Mouse (Mus musculus) limb, embryonic 15.5 days (tissue): ENCODE results near the gene Uckl1. TPM values are rescaled to one million over a fixed set of nuclear protein-coding genes. Genes with fewer than 3 reads are reported as not detected.

Experiments used
- ATAC-seq: fragments of 200-750 bp; cut with Nextera tagmentation; 2 replicates; pipeline ENCODE4 v1.8.0; 2017; ENCODE audit warnings: low read depth, moderate TSS enrichment; ENCODE audit not compliant: insufficient number of reproducible peaks, low FRiP score, low TSS enrichment
- H3K27ac ChIP-seq: fragments of 300-500 bp; sonication (generic); 2 replicates; pipeline ENCODE4 v1.5.1; 2015; ENCODE audit warnings: moderate library complexity, mild to moderate bottlenecking, inconsistent platforms
- H3K27me3 ChIP-seq: fragments of 300-500 bp; sonication (generic); 2 replicates; pipeline ENCODE4 v1.6.1; 2015; ENCODE audit warnings: inconsistent platforms
- H3K36me3 ChIP-seq: fragments of 300-500 bp; sonication (generic); 2 replicates; pipeline ENCODE4 v1.6.1; 2015; ENCODE audit warnings: inconsistent platforms
- H3K4me1 ChIP-seq: fragments of 300-500 bp; sonication (generic); 2 replicates; pipeline ENCODE4 v1.6.1; 2015; ENCODE audit warnings: inconsistent platforms
- H3K4me2 ChIP-seq: fragments of 300-500 bp; sonication (generic); 2 replicates; pipeline ENCODE4 v1.6.1; 2015; ENCODE audit warnings: mild to moderate bottlenecking, inconsistent platforms
- H3K4me3 ChIP-seq: fragments of 300-500 bp; sonication (generic); 2 replicates; pipeline ENCODE4 v1.5.1; 2015; ENCODE audit warnings: mild to moderate bottlenecking, inconsistent platforms
- H3K9ac ChIP-seq: fragments of 300-500 bp; sonication (generic); 2 replicates; pipeline ENCODE4 v1.6.1; 2015; ENCODE audit warnings: inconsistent platforms
- H3K9me3 ChIP-seq: fragments of 300-500 bp; sonication (generic); 2 replicates; pipeline ENCODE4 v1.6.1; 2016; ENCODE audit warnings: inconsistent platforms
- WGBS: fragments of 180-500 bp; shearing (Covaris S2); methylation state at CpG from one replicate; pipeline ENCODE4 v1.1.7; 2015; 5-methylcytosine and 5-hydroxymethylcytosine counted together
- polyA plus RNA-seq: library from polyadenylated mRNA; unstranded; fragments of >200 nt; fragmentation: Nextera tagmentation; extraction: Ambion mirVana; gene quantifications from 2 replicates; pipeline ENCODE4 v1.2.1, GENCODE M21; 2015

The Uckl1 gene
- 44.7 and 52.6 TPM in 2 replicates for polyA plus RNA-seq

GRCm38 (mm10) chr2:181584411-181584942 is at the start of gene Uckl1:
Gene Uckl1 (minus strand): TSS chr2:181584892.
- Histone ChIP-seq H3K27ac (no peak within 1 kb of the TSS), H3K4me2 (no peak within 1 kb of the TSS), H3K36me3 (peaks cover 60% of the 10 kb centered on the region), H3K4me3 (no peak within 1 kb of the TSS), H3K4me1 (peaks cover 10% of the 10 kb centered on the region), H3K27me3 (no peaks in the 10 kb centered on the region), H3K9ac (no peak within 1 kb of the TSS), H3K9me3 (no peaks in the 10 kb centered on the region)
- WGBS, result 87% methylated on average over 4 of the region's 4 CpGs
- no peak for ATAC-seq

- Histone ChIP-seq H3K9ac (no peak overlapping the region), H3K4me2 (no peak overlapping the region), H3K4me1 (no peaks in the 10 kb centered on the region), H3K36me3 (peaks cover 65% of the 10 kb centered on the region), H3K4me3 (no peak overlapping the region), H3K27me3 (no peaks in the 10 kb centered on the region), H3K9me3 (no peaks in the 10 kb centered on the region), H3K27ac (no peak overlapping the region)
- 91% methylated on average over 6 of the region's 6 CpGs for WGBS
- ATAC-seq, result no peak
These were observed 47.9 kb upstream of the Uckl1 start for GRCm38 (mm10) chr2:181632624-181633023.

- H3K27ac ChIP-seq, result no peak overlapping the region
- H3K4me2 ChIP-seq, result no peak overlapping the region
- no peak overlapping the region for H3K4me3 ChIP-seq
- no peaks in the 10 kb centered on the region for H3K4me1 ChIP-seq
- no peaks in the 10 kb centered on the region for H3K27me3 ChIP-seq
- peaks cover 49% of the 10 kb centered on the region for H3K36me3 ChIP-seq
- no peak overlapping the region for H3K9ac ChIP-seq
- no peak for ATAC-seq
- H3K9me3 ChIP-seq, result no peaks in the 10 kb centered on the region
These were observed 43.8 kb upstream of the Uckl1 start for GRCm38 (mm10) chr2:181628471-181628870.

- H3K36me3 ChIP-seq, result peaks cover 64% of the 10 kb centered on the region
- no peak overlapping the region for H3K27ac ChIP-seq
- H3K4me1 ChIP-seq, result no peaks in the 10 kb centered on the region
- no peak overlapping the region for H3K9ac ChIP-seq
- ATAC-seq, result no peak
- no peaks in the 10 kb centered on the region for H3K27me3 ChIP-seq
- H3K4me3 ChIP-seq, result no peak overlapping the region
- H3K4me2 ChIP-seq, result no peak overlapping the region
- H3K9me3 ChIP-seq, result no peaks in the 10 kb centered on the region
These were observed 38.7 kb upstream of the Uckl1 start for GRCm38 (mm10) chr2:181623401-181623800.

GRCm38 (mm10) chr2:181618761-181619495 is 34.2 kb upstream of the Uckl1 start:
- Histone ChIP-seq H3K4me2 (no peak overlapping the region), H3K9ac (no peak overlapping the region), H3K4me3 (no peak overlapping the region), H3K27ac (no peak overlapping the region), H3K36me3 (peaks cover 49% of the 10 kb centered on the region), H3K9me3 (no peaks in the 10 kb centered on the region), H3K4me1 (no peaks in the 10 kb centered on the region), H3K27me3 (no peaks in the 10 kb centered on the region)
- 85% methylated on average over 5 of the region's 5 CpGs for WGBS
- ATAC-seq, result no peak

- peak overlapping the region; percentile 93; the same call in 1 of the 2 replicates for H3K4me3 ChIP-seq
- WGBS, result 77% methylated on average over 4 of the region's 4 CpGs
- ATAC-seq, result no peak
- H3K27ac ChIP-seq, result no peak overlapping the region
- H3K9ac ChIP-seq, result no peak overlapping the region
- peak overlapping the region; percentile 63; the same call in 1 of the 2 replicates for H3K4me2 ChIP-seq
- H3K36me3 ChIP-seq, result no peaks in the 10 kb centered on the region
- H3K9me3 ChIP-seq, result no peaks in the 10 kb centered on the region
- H3K4me1 ChIP-seq, result peaks cover 26% of the 10 kb centered on the region
- peaks cover 17% of the 10 kb centered on the region; the same call in 1 of the 2 replicates for H3K27me3 ChIP-seq
These were observed 17.7 kb upstream of the Uckl1 start for GRCm38 (mm10) chr2:181602367-181602766.

GRCm38 (mm10) chr2:181601751-181602145 is 17.1 kb upstream of the Uckl1 start:
- Histone ChIP-seq H3K9ac (peak overlapping the region; percentile 92), H3K27ac (peak overlapping the region; percentile 80), H3K4me3 (peak overlapping the region; percentile 93), H3K36me3 (no peaks in the 10 kb centered on the region), H3K27me3 (peaks cover 17% of the 10 kb centered on the region; the same call in 1 of the 2 replicates), H3K9me3 (no peaks in the 10 kb centered on the region), H3K4me1 (peaks cover 26% of the 10 kb centered on the region), H3K4me2 (peak overlapping the region; percentile 63)
- 23% methylated on average over 10 of the region's 10 CpGs for WGBS
- no peak for ATAC-seq

GRCm38 (mm10) chr2:181600828-181601750 is 16.4 kb upstream of the Uckl1 start:
- Histone ChIP-seq H3K4me3 (peak overlapping the region; percentile 93), H3K27me3 (peaks cover 17% of the 10 kb centered on the region; the same call in 1 of the 2 replicates), H3K4me1 (peaks cover 26% of the 10 kb centered on the region), H3K27ac (peak overlapping the region; percentile 80), H3K9ac (peak overlapping the region; percentile 92), H3K4me2 (peak overlapping the region; percentile 63), H3K36me3 (no peaks in the 10 kb centered on the region), H3K9me3 (no peaks in the 10 kb centered on the region)
- ATAC-seq, result peak; percentile 91
- WGBS, result under 1% methylated on average over 57 of the region's 57 CpGs

GRCm38 (mm10) chr2:181600226-181600758 is 15.6 kb upstream of the Uckl1 start:
- Histone ChIP-seq H3K27ac (peak overlapping the region; percentile 77), H3K4me2 (peak overlapping the region; percentile 63), H3K4me1 (peaks cover 26% of the 10 kb centered on the region), H3K27me3 (peaks cover 17% of the 10 kb centered on the region; the same call in 1 of the 2 replicates), H3K36me3 (no peaks in the 10 kb centered on the region), H3K9me3 (no peaks in the 10 kb centered on the region), H3K9ac (peak overlapping the region; percentile 92; the same call in 1 of the 2 replicates), H3K4me3 (peak overlapping the region; percentile 93)
- ATAC-seq, result no peak
- 56% methylated on average over 6 of the region's 6 CpGs for WGBS

GRCm38 (mm10) chr2:181598454-181599351 is 14.0 kb upstream of the Uckl1 start, which contains the start of gene Samd10:
Gene Samd10 (minus strand): TSS chr2:181599212.
- 0 out of 2 replicates have a peak, but pooled peaks have one; percentile 23 for ATAC-seq
- no peaks in the 10 kb centered on the region for H3K9me3 ChIP-seq
- peaks cover 17% of the 10 kb centered on the region; the same call in 1 of the 2 replicates for H3K27me3 ChIP-seq
- H3K4me3 ChIP-seq, result peak within 1 kb of the TSS; percentile 58
- H3K4me2 ChIP-seq, result peak within 1 kb of the TSS; percentile 95
- H3K4me1 ChIP-seq, result peaks cover 26% of the 10 kb centered on the region
- H3K9ac ChIP-seq, result peak within 1 kb of the TSS; percentile 46
- 2% methylated on average over 71 of the region's 71 CpGs for WGBS
- H3K27ac ChIP-seq, result peak within 1 kb of the TSS; percentile 54
- no peaks in the 10 kb centered on the region for H3K36me3 ChIP-seq
